Mouse (Mus musculus): ENCODE results near the gene Map3k13.
A peak's percentile ranks its signal among the peaks of the same experiment; 100 is the strongest.

DNA sequence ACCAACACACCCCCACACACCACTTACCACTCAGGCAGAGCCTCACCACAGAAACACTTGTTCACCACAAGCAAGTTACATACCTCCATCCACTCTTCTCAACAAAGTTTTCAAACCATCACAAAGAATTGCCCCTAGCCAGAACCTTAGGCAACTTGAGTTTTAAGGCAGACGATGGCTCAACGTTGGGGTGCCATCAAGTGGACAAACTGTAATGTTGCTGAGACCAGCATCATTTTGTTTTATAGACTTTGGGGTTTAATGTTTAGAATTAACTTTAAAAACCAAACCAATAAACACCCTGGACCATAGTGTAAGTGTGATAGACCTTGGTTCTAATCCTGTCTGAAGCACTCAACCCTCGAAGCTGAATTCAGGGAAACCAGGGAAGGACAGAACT, 25.9 kb upstream of the Map3k13 start:
- TF ChIP-seq EP300 (IDR thresholded peaks at IDR 0.05; ENCODE audit: low read depth in 1 of 2, low read length in 2 of 2) (no peak), GABPA (IDR thresholded peaks at IDR 0.05; ENCODE audit: low read depth, low read length) (no peak), POLR2A (IDR thresholded peaks at IDR 0.05; ENCODE audit: control insufficient read depth in 1 of 2, insufficient read depth in 1 of 2, low read depth in 1 of 2, low read length in 2 of 2, poor library complexity in 1 of 2) (no peak), GATA1 (IDR thresholded peaks at IDR 0.05; ENCODE audit: low read depth, low read length) (no peak), CTCF (IDR thresholded peaks at IDR 0.05 in 2 of 3, conservative IDR thresholded peaks at IDR 0.05 in 1 of 3; ENCODE audit: control insufficient read depth in 1 of 3, insufficient read depth in 1 of 3, low read depth in 2 of 3, low read length in 3 of 3, poor library complexity in 1 of 3, severe bottlenecking in 1 of 3) (peak in 2 of 3 experiments; percentile 26 to 44; a peak in 2 of 6 replicates)

Measured in MEL (cell line).